Mouse (Mus musculus) stomach, postnatal 0 days (tissue): ENCODE data around the gene Loxl3. TPM values are rescaled to one million over a fixed set of nuclear protein-coding genes. Genes with fewer than 3 reads are reported as not detected.

ENCODE experiments used
- ATAC-seq: fragments of 200-750 bp; cut with Nextera tagmentation; 2 replicates; pipeline ENCODE4 v1.8.0; 2017; ENCODE audit not compliant: low FRiP score, low TSS enrichment
- DNase-seq: peaks from one replicate; pipeline ENCODE4 v3.0.0-alpha.2; 2016; ENCODE audit warnings: low spot score
- H3K27ac ChIP-seq: fragments of 300-500 bp; sonication (generic); replicated peaks from 2 replicates; pipeline ENCODE4 v1.5.1; 2014; ENCODE audit warnings: mild to moderate bottlenecking, control low read depth
- H3K27me3 ChIP-seq: fragments of 300-500 bp; sonication (generic); 2 replicates; pipeline ENCODE4 v1.6.1; 2014; ENCODE audit warnings: low read length; ENCODE audit not compliant: control insufficient read depth, insufficient read depth
- H3K36me3 ChIP-seq: fragments of 300-500 bp; sonication (generic); 2 replicates; pipeline ENCODE4 v1.6.1; 2014; ENCODE audit warnings: low read length, mixed read lengths; ENCODE audit not compliant: control insufficient read depth, insufficient read depth
- H3K4me1 ChIP-seq: fragments of 300-500 bp; sonication (generic); replicated peaks from 2 replicates; pipeline ENCODE4 v1.6.1; 2014; ENCODE audit warnings: antibody characterized with exemption; ENCODE audit not compliant: control insufficient read depth, insufficient read depth
- H3K4me2 ChIP-seq: fragments of 300-500 bp; sonication (generic); replicated peaks from 2 replicates; pipeline ENCODE4 v1.6.1; 2014; ENCODE audit warnings: low read depth, mild to moderate bottlenecking, control low read depth, moderate library complexity
- H3K4me3 ChIP-seq: fragments of 300-500 bp; sonication (generic); 2 replicates; pipeline ENCODE4 v1.5.1; 2014; ENCODE audit warnings: low read depth, low read length, control low read depth
- H3K9ac ChIP-seq: fragments of 300-500 bp; sonication (generic); 2 replicates; pipeline ENCODE4 v1.6.1; 2014; ENCODE audit warnings: mild to moderate bottlenecking, low read length, control low read depth, mixed read lengths
- H3K9me3 ChIP-seq: fragments of 300-500 bp; sonication (generic); 2 replicates; pipeline ENCODE4 v1.6.1; 2016; ENCODE audit warnings: low read length; ENCODE audit not compliant: control insufficient read depth
- CTCF ChIP-seq: IDR thresholded peaks from 2 replicates; pipeline ENCODE4 v1.5.1; 2016; ENCODE audit warnings: antibody characterized with exemption, low read depth, mild to moderate bottlenecking, moderate library complexity
- EP300 ChIP-seq: optimal IDR thresholded peaks from 2 replicates; pipeline ENCODE3; 2016; ENCODE audit warnings: antibody characterized with exemption
- WGBS: fragments of 180-500 bp; shearing (Covaris S2); extraction: QIAGEN DNeasy Blood & Tissue Kit; methylation state at CpG from one replicate; pipeline ENCODE4 v1.1.7; 2014; 5-methylcytosine and 5-hydroxymethylcytosine counted together
- polyA plus RNA-seq: library from polyadenylated mRNA; unstranded; fragments of >200 nt; fragmentation: Nextera tagmentation; extraction: Ambion mirVana; gene quantifications from 2 replicates; pipeline ENCODE4 v1.2.1, GENCODE M21; 2015

Gene Loxl3
- polyA plus RNA-seq, 1 experiment from 2014 or later, result 5.5 TPM

GRCm38 (mm10) chr6:83011756-83012155 is 22.2 kb upstream of the Loxl3 start:
- Histone ChIP-seq H3K27ac (no peak overlapping the region), H3K4me1 (no peaks in the 10 kb centered on the region), H3K4me3 (no peak overlapping the region), H3K4me2 (no peak overlapping the region), H3K9me3 (no peaks in the 10 kb centered on the region), H3K9ac (no peak overlapping the region), H3K27me3 (no peaks in the 10 kb centered on the region), H3K36me3 (no peaks in the 10 kb centered on the region)
- WGBS, result 52% methylated on average over 6 of the region's 6 CpGs
- TF ChIP-seq EP300 (no peak), CTCF (no peak)
- DNase-seq, result no peak
- no peak for ATAC-seq

GRCm38 (mm10) chr6:83013444-83013843 is 20.5 kb upstream of the Loxl3 start:
- ATAC-seq (no peak), DNase-seq (no peak)
- H3K27me3 ChIP-seq, result no peaks in the 10 kb centered on the region
- H3K9me3 ChIP-seq, result no peaks in the 10 kb centered on the region
- WGBS, result 65% methylated on average over 5 of the region's 5 CpGs
- H3K36me3 ChIP-seq, result no peaks in the 10 kb centered on the region
- H3K27ac ChIP-seq, result no peak overlapping the region
- no peak overlapping the region for H3K4me3 ChIP-seq
- TF ChIP-seq CTCF (no peak), EP300 (no peak)
- H3K9ac ChIP-seq, result no peak overlapping the region
- no peak overlapping the region for H3K4me2 ChIP-seq
- no peaks in the 10 kb centered on the region for H3K4me1 ChIP-seq

- Histone ChIP-seq H3K36me3 (no peaks in the 10 kb centered on the region), H3K9me3 (no peaks in the 10 kb centered on the region), H3K4me3 (no peak overlapping the region), H3K27me3 (no peaks in the 10 kb centered on the region), H3K4me1 (no peaks in the 10 kb centered on the region), H3K4me2 (no peak overlapping the region), H3K9ac (no peak overlapping the region), H3K27ac (0 out of 2 replicates have a peak overlapping the region, but pooled peaks have one; percentile 56)
- WGBS, result 53% methylated on average over 12 of the region's 12 CpGs
- ATAC-seq (no peak; the same call in 1 of the 2 replicates), DNase-seq (no peak)
- TF ChIP-seq EP300 (no peak), CTCF (no peak)
Measured at GRCm38 (mm10) chr6:83014482-83015466, 19.2 kb upstream of the Loxl3 start.

GRCm38 (mm10) chr6:83015749-83016148 is 18.2 kb upstream of the Loxl3 start:
- no peaks in the 10 kb centered on the region for H3K9me3 ChIP-seq
- no peaks in the 10 kb centered on the region for H3K27me3 ChIP-seq
- no peak overlapping the region for H3K4me3 ChIP-seq
- no peaks in the 10 kb centered on the region for H3K36me3 ChIP-seq
- no peak overlapping the region for H3K4me2 ChIP-seq
- no peak overlapping the region for H3K27ac ChIP-seq
- H3K9ac ChIP-seq, result no peak overlapping the region
- 82% methylated on average over 2 of the region's 2 CpGs for WGBS
- H3K4me1 ChIP-seq, result no peaks in the 10 kb centered on the region
- no peak for TF ChIP-seq CTCF
- no peak for TF ChIP-seq EP300
- ATAC-seq, result no peak
- no peak for DNase-seq

GRCm38 (mm10) chr6:83017190-83017589 is 16.8 kb upstream of the Loxl3 start:
- no peak overlapping the region for H3K27ac ChIP-seq
- WGBS, result 56% methylated on average over 3 of the region's 3 CpGs
- H3K4me2 ChIP-seq, result no peak overlapping the region
- TF ChIP-seq CTCF, result no peak
- no peak for TF ChIP-seq EP300
- no peaks in the 10 kb centered on the region for H3K4me1 ChIP-seq
- no peak overlapping the region for H3K9ac ChIP-seq
- ATAC-seq, result 0 out of 2 replicates have a peak, but pooled peaks have one; percentile 29
- H3K4me3 ChIP-seq, result no peak overlapping the region
- no peak for DNase-seq
- no peaks in the 10 kb centered on the region for H3K27me3 ChIP-seq
- H3K36me3 ChIP-seq, result no peaks in the 10 kb centered on the region
- H3K9me3 ChIP-seq, result no peaks in the 10 kb centered on the region

GRCm38 (mm10) chr6:83019044-83019443 is 14.9 kb upstream of the Loxl3 start:
- Histone ChIP-seq H3K27ac (no peak overlapping the region), H3K9me3 (no peaks in the 10 kb centered on the region), H3K4me2 (no peak overlapping the region), H3K4me3 (no peak overlapping the region), H3K27me3 (no peaks in the 10 kb centered on the region), H3K4me1 (no peaks in the 10 kb centered on the region), H3K9ac (no peak overlapping the region), H3K36me3 (no peaks in the 10 kb centered on the region)
- 60% methylated on average over 3 of the region's 3 CpGs for WGBS
- DNase-seq (no peak), ATAC-seq (no peak)
- TF ChIP-seq CTCF, result no peak
- no peak for TF ChIP-seq EP300
